Mouse (Mus musculus): ENCODE data around the gene Chd4. TPM values are rescaled to one million over a fixed set of nuclear protein-coding genes. Genes with fewer than 3 reads are reported as not detected.
"Not testable (repeated sequence)": the region's sequence is repeated elsewhere in the genome, so short reads cannot be mapped to it uniquely, and the experiment has no call there.

Chd4 gene
- polyA plus RNA-seq (2014; fragmentation: Nextera tagmentation; extraction: Ambion mirVana): 117 and 123 TPM in 2 replicates

DNA sequence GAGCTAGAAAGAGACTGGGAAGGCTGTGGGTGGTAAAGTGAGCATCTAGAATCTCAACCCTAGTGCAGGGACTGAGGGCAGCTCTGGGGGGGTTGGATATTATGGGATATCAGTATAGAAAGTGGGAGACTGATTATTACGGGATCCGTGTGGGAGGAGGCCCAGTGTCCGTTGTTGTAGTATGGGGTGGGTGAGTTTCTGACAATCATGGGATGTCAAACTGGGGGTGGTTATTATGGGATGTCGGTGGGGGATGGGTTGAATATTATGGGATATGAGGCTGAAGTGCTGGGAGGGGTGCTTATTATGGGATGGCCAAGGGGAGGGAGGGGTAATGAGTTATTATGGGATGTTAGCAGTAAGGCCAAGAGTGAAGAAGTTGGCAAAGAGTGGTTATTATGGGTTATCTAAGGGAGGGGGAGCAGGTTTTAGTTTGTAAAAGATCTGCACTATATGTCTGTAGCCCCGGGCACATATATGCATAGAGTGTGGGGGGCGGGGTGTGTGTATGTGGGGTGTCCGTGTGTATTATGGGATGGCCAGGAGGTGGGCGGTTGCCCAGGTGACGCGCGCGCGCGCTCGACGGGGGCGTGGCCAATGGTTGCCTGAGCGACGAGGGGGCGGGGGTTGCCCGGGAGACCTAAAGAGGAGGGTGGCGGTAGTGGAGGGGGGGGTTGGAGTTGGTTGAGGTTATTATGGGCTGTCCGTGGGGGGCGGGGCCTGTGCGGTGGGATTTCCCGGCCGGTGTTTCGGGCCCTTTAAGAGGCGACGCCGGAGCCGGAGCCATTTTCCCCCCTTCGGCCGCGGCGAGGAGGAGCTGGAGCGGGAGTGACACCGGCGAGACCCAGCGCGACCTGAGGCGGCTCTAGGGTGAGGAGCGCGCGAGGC lies at the start of gene Chd4:
Chd4 (plus strand) TSS at position 591 of the 888 bp plus-strand sequence.
- Histone ChIP-seq H3K27ac (ENCODE audit: low read depth, low read length) (peak within 1 kb of the TSS; percentile 95), H3K27me3 (ENCODE audit: control insufficient read depth, insufficient read depth, low read length) (no peaks in the 10 kb centered on the region), H3K4me3 (ENCODE audit: low read depth, low read length) (peak within 1 kb of the TSS; percentile 95), H3K9me3 (ENCODE audit: control insufficient read depth, low read length) (no peaks in the 10 kb centered on the region), H3K36me3 (ENCODE audit: control insufficient read depth, insufficient read depth, low read length) (peaks cover under 1% of the 10 kb centered on the region; the same call in 1 of the 2 replicates), H3K4me1 (ENCODE audit: control insufficient read depth, insufficient read depth, low read length) (peaks cover 31% of the 10 kb centered on the region), H3K9ac (ENCODE audit: low read length) (peak within 1 kb of the TSS; percentile 83), H3K4me2 (ENCODE audit: low read depth) (peak within 1 kb of the TSS; percentile 65)
- ATAC-seq (ENCODE audit: insufficient read depth, low FRiP score, low TSS enrichment) (peak; percentile 75), DNase-seq (ENCODE audit: low spot score) (peak; percentile 92)
- 3% methylated on average over 35 of the region's 45 CpGs for WGBS

- 51% methylated on average over 5 of the region's 5 CpGs for WGBS
- no peak overlapping the region for H3K4me3 ChIP-seq (ENCODE audit: low read depth, low read length)
- H3K36me3 ChIP-seq (ENCODE audit: control insufficient read depth, insufficient read depth, low read length): peaks cover 18% of the 10 kb centered on the region
- H3K4me2 ChIP-seq (ENCODE audit: low read depth): no peak overlapping the region
- peak; percentile 51; the same call in 1 of the 2 replicates for ATAC-seq (ENCODE audit: insufficient read depth, low FRiP score, low TSS enrichment)
- no peaks in the 10 kb centered on the region for H3K9me3 ChIP-seq (ENCODE audit: control insufficient read depth, low read length)
- H3K4me1 ChIP-seq (ENCODE audit: control insufficient read depth, insufficient read depth, low read length): no peaks in the 10 kb centered on the region
- no peaks in the 10 kb centered on the region for H3K27me3 ChIP-seq (ENCODE audit: control insufficient read depth, insufficient read depth, low read length)
- no peak overlapping the region for H3K27ac ChIP-seq (ENCODE audit: low read depth, low read length)
- DNase-seq (ENCODE audit: low spot score): peak; percentile 83
- H3K9ac ChIP-seq (ENCODE audit: low read length): no peak overlapping the region
These were observed 49.1 kb upstream of the Chd4 start for GRCm38 (mm10) chr6:125046691-125047090.

DNA sequence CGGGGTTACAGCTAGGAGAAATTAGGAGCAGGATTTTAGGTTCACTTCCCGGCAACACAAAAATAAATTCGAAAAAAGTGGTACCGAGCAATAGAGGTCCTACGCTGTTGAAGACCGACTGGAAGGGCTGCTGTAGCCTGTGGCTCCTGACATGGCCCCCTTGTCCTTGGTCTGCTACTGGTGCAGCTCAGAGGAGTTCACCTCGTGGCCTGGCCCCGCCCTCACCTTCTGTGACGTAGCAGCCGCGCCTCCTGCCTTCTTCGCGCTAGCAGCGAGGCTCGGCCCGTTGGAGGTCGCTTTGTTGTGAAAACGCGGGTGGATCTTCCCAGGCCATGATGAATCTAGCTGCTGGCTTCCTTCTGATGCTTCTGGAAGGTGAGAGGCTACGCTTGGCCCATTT lies 46.1 kb upstream of the Chd4 start, which contains the start of gene Acrbp:
Acrbp (plus strand) TSS at position 12 of the 400 bp plus-strand sequence.
- Histone ChIP-seq H3K9ac (ENCODE audit: low read length) (no peak within 1 kb of the TSS), H3K4me3 (ENCODE audit: low read depth, low read length) (no peak within 1 kb of the TSS), H3K27ac (ENCODE audit: low read depth, low read length) (no peak within 1 kb of the TSS), H3K4me1 (ENCODE audit: control insufficient read depth, insufficient read depth, low read length) (no peaks in the 10 kb centered on the region), H3K9me3 (ENCODE audit: control insufficient read depth, low read length) (no peaks in the 10 kb centered on the region), H3K4me2 (ENCODE audit: low read depth) (no peak within 1 kb of the TSS), H3K36me3 (ENCODE audit: control insufficient read depth, insufficient read depth, low read length) (peaks cover 16% of the 10 kb centered on the region), H3K27me3 (ENCODE audit: control insufficient read depth, insufficient read depth, low read length) (no peaks in the 10 kb centered on the region)
- WGBS: 32% methylated on average over 20 of the region's 20 CpGs
- ATAC-seq (ENCODE audit: insufficient read depth, low FRiP score, low TSS enrichment): no peak
- DNase-seq (ENCODE audit: low spot score): no peak

DNA sequence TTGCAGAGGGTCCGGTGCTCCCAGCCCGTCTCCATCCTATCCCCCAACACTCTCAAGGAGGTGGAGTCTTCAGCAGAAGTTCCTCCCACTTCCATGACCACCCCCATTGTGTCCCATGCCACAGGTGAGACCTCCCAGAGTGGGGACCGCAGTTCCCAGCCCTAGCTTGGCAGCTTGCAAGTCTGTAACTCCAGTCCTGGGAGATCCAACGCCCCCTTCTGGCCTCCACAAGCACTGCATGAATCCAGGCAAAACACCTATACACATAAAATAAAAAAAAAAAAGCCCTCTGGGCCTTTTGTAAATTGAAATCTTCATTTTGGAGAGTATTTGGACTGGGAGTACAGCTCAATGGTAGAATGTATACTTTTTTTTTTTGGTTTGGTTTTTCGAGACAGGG lies 44.5 kb upstream of the Chd4 start:
- 72% methylated on average over 5 of the region's 5 CpGs for WGBS
- Histone ChIP-seq H3K27me3 (ENCODE audit: control insufficient read depth, insufficient read depth, low read length) (no peaks in the 10 kb centered on the region), H3K4me1 (ENCODE audit: control insufficient read depth, insufficient read depth, low read length) (no peaks in the 10 kb centered on the region), H3K36me3 (ENCODE audit: control insufficient read depth, insufficient read depth, low read length) (peaks cover 13% of the 10 kb centered on the region), H3K9me3 (ENCODE audit: control insufficient read depth, low read length) (no peaks in the 10 kb centered on the region), H3K4me3 (ENCODE audit: low read depth, low read length) (no peak overlapping the region), H3K9ac (ENCODE audit: low read length) (no peak overlapping the region), H3K4me2 (ENCODE audit: low read depth) (no peak overlapping the region), H3K27ac (ENCODE audit: low read depth, low read length) (no peak overlapping the region)
- no peak for ATAC-seq (ENCODE audit: insufficient read depth, low FRiP score, low TSS enrichment)
- no peak for DNase-seq (ENCODE audit: low spot score)

- ATAC-seq (ENCODE audit: insufficient read depth, low FRiP score, low TSS enrichment) (no peak), DNase-seq (ENCODE audit: low spot score) (no peak)
- Histone ChIP-seq H3K27me3 (ENCODE audit: control insufficient read depth, insufficient read depth, low read length) (no peaks in the 10 kb centered on the region), H3K9ac (ENCODE audit: low read length) (0 out of 2 replicates have a peak overlapping the region, but pooled peaks have one; percentile 11), H3K4me3 (ENCODE audit: low read depth, low read length) (no peak overlapping the region), H3K9me3 (ENCODE audit: control insufficient read depth, low read length) (no peaks in the 10 kb centered on the region), H3K4me1 (ENCODE audit: control insufficient read depth, insufficient read depth, low read length) (no peaks in the 10 kb centered on the region; the same call in 1 of the 2 replicates), H3K27ac (ENCODE audit: low read depth, low read length) (no peak overlapping the region), H3K4me2 (ENCODE audit: low read depth) (no peak overlapping the region), H3K36me3 (ENCODE audit: control insufficient read depth, insufficient read depth, low read length) (no peaks in the 10 kb centered on the region; the same call in 1 of the 2 replicates)
- WGBS: 45% methylated on average over 6 of the region's 6 CpGs
These were observed 34.3 kb upstream of the Chd4 start for GRCm38 (mm10) chr6:125061493-125061892.

DNA sequence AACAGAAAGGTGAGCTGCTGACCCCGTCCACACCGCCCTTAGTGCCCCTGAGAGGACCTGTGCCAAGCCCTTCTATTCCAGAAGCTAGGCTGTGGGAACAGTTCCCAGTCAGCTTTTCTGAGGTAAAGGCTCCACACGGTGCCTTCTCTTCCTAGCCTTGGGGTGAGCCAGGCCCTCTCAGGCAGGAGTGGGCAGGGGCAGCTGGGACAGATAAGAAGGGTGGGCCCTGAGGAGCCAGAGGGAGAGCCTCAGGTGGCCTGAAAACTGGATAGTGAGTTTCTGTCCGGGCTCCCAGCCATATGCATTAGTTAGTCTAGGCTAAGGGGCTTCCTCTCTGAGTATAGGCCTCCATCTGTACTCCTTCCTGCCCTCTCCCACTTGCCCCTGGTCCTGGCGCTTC lies 33.3 kb upstream of the Chd4 start:
- Histone ChIP-seq H3K27me3 (ENCODE audit: control insufficient read depth, insufficient read depth, low read length) (no peaks in the 10 kb centered on the region), H3K9ac (ENCODE audit: low read length) (no peak overlapping the region), H3K36me3 (ENCODE audit: control insufficient read depth, insufficient read depth, low read length) (no peaks in the 10 kb centered on the region; the same call in 1 of the 2 replicates), H3K27ac (ENCODE audit: low read depth, low read length) (no peak overlapping the region), H3K4me1 (ENCODE audit: control insufficient read depth, insufficient read depth, low read length) (no peaks in the 10 kb centered on the region; the same call in 1 of the 2 replicates), H3K9me3 (ENCODE audit: control insufficient read depth, low read length) (no peaks in the 10 kb centered on the region), H3K4me3 (ENCODE audit: low read depth, low read length) (no peak overlapping the region), H3K4me2 (ENCODE audit: low read depth) (no peak overlapping the region)
- 90% methylated on average over 5 of the region's 5 CpGs for WGBS
- ATAC-seq (ENCODE audit: insufficient read depth, low FRiP score, low TSS enrichment) (no peak), DNase-seq (ENCODE audit: low spot score) (no peak)

- no peak for DNase-seq (ENCODE audit: low spot score)
- no peak overlapping the region for H3K4me2 ChIP-seq (ENCODE audit: low read depth)
- H3K4me3 ChIP-seq (ENCODE audit: low read depth, low read length): no peak overlapping the region
- H3K36me3 ChIP-seq (ENCODE audit: control insufficient read depth, insufficient read depth, low read length): no peaks in the 10 kb centered on the region
- H3K9me3 ChIP-seq (ENCODE audit: control insufficient read depth, low read length): no peaks in the 10 kb centered on the region
- H3K27me3 ChIP-seq (ENCODE audit: control insufficient read depth, insufficient read depth, low read length): no peaks in the 10 kb centered on the region
- 82% methylated on average over 6 of the region's 6 CpGs for WGBS
- no peak for ATAC-seq (ENCODE audit: insufficient read depth, low FRiP score, low TSS enrichment)
- no peak overlapping the region for H3K9ac ChIP-seq (ENCODE audit: low read length)
- no peak overlapping the region for H3K27ac ChIP-seq (ENCODE audit: low read depth, low read length)
- H3K4me1 ChIP-seq (ENCODE audit: control insufficient read depth, insufficient read depth, low read length): no peaks in the 10 kb centered on the region; the same call in 1 of the 2 replicates
These were observed 31.9 kb upstream of the Chd4 start for GRCm38 (mm10) chr6:125063906-125064305.

- H3K4me1 ChIP-seq (ENCODE audit: control insufficient read depth, insufficient read depth, low read length); H3K27ac ChIP-seq (ENCODE audit: low read depth, low read length); H3K27me3 ChIP-seq (ENCODE audit: control insufficient read depth, insufficient read depth, low read length); DNase-seq (ENCODE audit: low spot score); H3K36me3 ChIP-seq (ENCODE audit: control insufficient read depth, insufficient read depth, low read length); H3K9ac ChIP-seq (ENCODE audit: low read length); ATAC-seq (ENCODE audit: insufficient read depth, low FRiP score, low TSS enrichment); H3K4me2 ChIP-seq (ENCODE audit: low read depth); H3K4me3 ChIP-seq (ENCODE audit: low read depth, low read length); H3K9me3 ChIP-seq (ENCODE audit: control insufficient read depth, low read length): not testable (repeated sequence)
- WGBS: no CpG with 5 or more reads among the region's 1 CpGs
These were observed 30.6 kb upstream of the Chd4 start for GRCm38 (mm10) chr6:125065223-125065622.
